Mouse (Mus musculus): ENCODE data around the gene Olfr1061. TPM values are rescaled to one million over a fixed set of nuclear protein-coding genes. Genes with fewer than 3 reads are reported as not detected.
"Not testable (repeated sequence)": the region's sequence is repeated elsewhere in the genome, so short reads cannot be mapped to it uniquely, and the experiment has no call there.

Gene Olfr1061
- polyA plus RNA-seq, 1 experiment: not detected

DNA sequence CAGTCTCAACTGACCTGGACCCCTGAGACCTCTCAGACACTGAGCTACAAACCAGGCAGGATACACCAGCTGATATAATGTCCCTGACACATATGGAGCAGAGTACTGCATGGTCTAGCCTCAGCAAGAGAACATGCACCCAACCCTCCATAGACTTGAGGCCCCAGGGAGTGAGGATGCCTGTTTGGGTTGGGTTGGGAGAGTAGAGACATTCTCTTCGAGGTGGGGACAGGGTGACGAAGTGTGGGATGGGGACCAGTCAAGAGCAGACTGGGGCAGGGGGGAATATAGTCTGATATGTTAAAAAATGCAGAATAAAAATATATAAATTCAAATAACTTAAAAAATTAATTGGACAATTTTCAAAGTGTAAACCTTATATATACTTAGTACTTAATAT lies 18.7 kb downstream of the Olfr1061 start:
- no peaks in the 10 kb centered on the region for H3K36me3 ChIP-seq (ENCODE audit: control insufficient read depth, insufficient read depth)
- no peaks in the 10 kb centered on the region for H3K27me3 ChIP-seq (ENCODE audit: control insufficient read depth, insufficient read depth, insufficient read length)
- H3K4me3 ChIP-seq: no peak overlapping the region
- no peak for TF ChIP-seq POLR2A (IDR thresholded peaks at IDR 0.05; ENCODE audit: insufficient read length, low read depth)
- TF ChIP-seq REST (IDR thresholded peaks at IDR 0.05; ENCODE audit: insufficient read depth, insufficient read length): no peak
- no peak for TF ChIP-seq TCF12 (IDR thresholded peaks at IDR 0.05; ENCODE audit: insufficient read depth, poor library complexity, severe bottlenecking)
- TF ChIP-seq MAX (IDR thresholded peaks at IDR 0.05; ENCODE audit: low read depth): no peak
- TF ChIP-seq E2F4 (IDR thresholded peaks at IDR 0.05; ENCODE audit: insufficient read depth): no peak
- no peak for TF ChIP-seq POLR2AphosphoS2 (IDR thresholded peaks at IDR 0.05; ENCODE audit: insufficient read length, low read depth)
- TF ChIP-seq SRF (IDR thresholded peaks at IDR 0.05; ENCODE audit: control insufficient read depth, insufficient read length, low read depth): no peak
- TF ChIP-seq MYOG (IDR thresholded peaks at IDR 0.05; ENCODE audit: control insufficient read depth in 1 of 3, insufficient read depth in 1 of 3, insufficient read length in 2 of 3, low read depth in 2 of 3): no peak
- no peak for TF ChIP-seq USF1 (IDR thresholded peaks at IDR 0.05; ENCODE audit: low read depth)
- no peak for TF ChIP-seq TCF3 (IDR thresholded peaks at IDR 0.05; ENCODE audit: insufficient read length, low read depth)
- TF ChIP-seq MYOD1 (IDR thresholded peaks at IDR 0.05; ENCODE audit: control insufficient read depth in 1 of 3, insufficient read length in 2 of 3, low read depth in 2 of 3): no peak
- TF ChIP-seq CEBPB (IDR thresholded peaks at IDR 0.05; ENCODE audit: insufficient read depth, poor library complexity, severe bottlenecking): no peak
- H3K4me2 ChIP-seq (ENCODE audit: low read depth): no peak overlapping the region
- H3ac ChIP-seq (ENCODE audit: control insufficient read depth, insufficient read length): no peak overlapping the region
- H3K79me2 ChIP-seq (ENCODE audit: control insufficient read depth, insufficient read depth): no peaks in the 10 kb centered on the region

DNA sequence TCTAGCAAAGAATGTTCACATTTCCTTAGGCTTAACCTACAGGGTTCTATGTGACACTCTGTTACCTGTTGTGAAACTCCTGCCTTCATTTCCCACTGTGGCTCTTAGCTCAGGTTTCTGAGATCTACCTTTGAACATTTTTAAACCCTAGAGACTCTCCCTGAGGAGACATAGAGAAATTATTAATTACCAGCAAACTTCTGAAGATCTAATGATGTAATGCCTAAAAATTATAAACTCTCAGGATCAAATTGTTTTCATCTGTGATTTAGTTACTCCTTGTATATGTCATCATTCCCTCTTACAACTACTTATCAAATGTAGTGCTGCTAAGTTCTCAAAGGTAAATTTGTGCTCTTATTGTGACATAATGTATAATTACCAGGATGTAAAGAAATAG lies 25.4 kb downstream of the Olfr1061 start, which contains the start of gene Olfr1058:
Gene Olfr1058, minus strand, starts transcription at position 101 of the 400 bp plus-strand sequence.
- H3K27me3 ChIP-seq (ENCODE audit: control insufficient read depth, insufficient read depth, insufficient read length); H3K4me2 ChIP-seq (ENCODE audit: low read depth); H3K36me3 ChIP-seq (ENCODE audit: control insufficient read depth, insufficient read depth); H3K79me2 ChIP-seq (ENCODE audit: control insufficient read depth, insufficient read depth); H3K4me3 ChIP-seq; H3ac ChIP-seq (ENCODE audit: control insufficient read depth, insufficient read length): not testable (repeated sequence)

DNA sequence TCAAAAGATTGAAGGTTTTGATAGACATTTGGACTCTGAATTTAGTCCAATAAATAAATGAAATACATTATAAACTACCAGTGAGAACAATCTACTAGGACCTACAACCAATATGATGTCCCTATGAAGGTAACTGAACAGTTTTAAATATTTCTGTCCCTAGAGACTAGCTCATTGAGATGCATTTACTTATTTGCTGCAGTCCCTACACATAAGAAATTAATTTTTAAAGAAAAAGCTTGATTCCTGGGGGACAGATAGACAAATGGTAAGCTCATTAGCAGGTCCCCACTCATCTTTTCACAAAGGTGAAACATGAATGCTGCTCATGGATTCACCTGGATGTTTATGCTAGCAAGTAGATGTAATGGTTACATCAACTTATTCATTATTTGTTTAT lies 35.6 kb downstream of the Olfr1061 start, which contains the start of gene Olfr1057:
Gene Olfr1057, minus strand, starts transcription at position 101 of the 400 bp plus-strand sequence.
- Histone ChIP-seq H3K4me3 (no peak within 1 kb of the TSS), H3K4me2 (ENCODE audit: low read depth) (no peak within 1 kb of the TSS), H3K27me3 (ENCODE audit: control insufficient read depth, insufficient read depth, insufficient read length) (no peaks in the 10 kb centered on the region), H3K36me3 (ENCODE audit: control insufficient read depth, insufficient read depth) (no peaks in the 10 kb centered on the region), H3K79me2 (ENCODE audit: control insufficient read depth, insufficient read depth) (no peaks in the 10 kb centered on the region), H3ac (ENCODE audit: control insufficient read depth, insufficient read length) (no peak within 1 kb of the TSS)
- no peak for TF ChIP-seq CEBPB (IDR thresholded peaks at IDR 0.05; ENCODE audit: insufficient read depth, poor library complexity, severe bottlenecking)
- no peak for TF ChIP-seq MAX (IDR thresholded peaks at IDR 0.05; ENCODE audit: low read depth)
- no peak for TF ChIP-seq POLR2A (IDR thresholded peaks at IDR 0.05; ENCODE audit: insufficient read length, low read depth)
- no peak for TF ChIP-seq TCF12 (IDR thresholded peaks at IDR 0.05; ENCODE audit: insufficient read depth, poor library complexity, severe bottlenecking)
- no peak for TF ChIP-seq SRF (IDR thresholded peaks at IDR 0.05; ENCODE audit: control insufficient read depth, insufficient read length, low read depth)
- no peak for TF ChIP-seq POLR2AphosphoS2 (IDR thresholded peaks at IDR 0.05; ENCODE audit: insufficient read length, low read depth)
- TF ChIP-seq USF1 (IDR thresholded peaks at IDR 0.05; ENCODE audit: low read depth): no peak
- no peak for TF ChIP-seq REST (IDR thresholded peaks at IDR 0.05; ENCODE audit: insufficient read depth, insufficient read length)
- TF ChIP-seq E2F4 (IDR thresholded peaks at IDR 0.05; ENCODE audit: insufficient read depth): no peak

DNA sequence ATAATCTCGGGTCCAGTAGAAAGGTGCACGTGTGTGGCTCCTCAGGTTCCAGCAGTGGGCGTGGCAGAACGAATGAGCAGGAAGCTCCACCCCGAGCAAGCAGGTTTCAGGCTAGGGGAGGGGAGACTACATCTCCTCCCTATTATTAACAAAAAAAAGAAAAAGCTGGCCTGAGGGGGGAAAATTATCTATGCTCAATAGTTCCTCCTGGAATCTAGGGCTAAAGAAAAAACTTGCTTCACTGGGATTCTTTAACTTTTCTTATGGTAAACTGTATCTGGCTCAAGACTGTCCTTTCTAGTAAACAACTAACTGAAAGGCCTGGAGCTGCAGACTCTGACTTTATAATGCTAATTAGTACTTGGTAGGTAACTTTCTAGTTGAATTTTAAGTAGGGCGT lies 47.5 kb downstream of the Olfr1061 start:
- H3K36me3 ChIP-seq (ENCODE audit: control insufficient read depth, insufficient read depth); H3K79me2 ChIP-seq (ENCODE audit: control insufficient read depth, insufficient read depth); H3K4me2 ChIP-seq (ENCODE audit: low read depth); H3K4me3 ChIP-seq; H3K27me3 ChIP-seq (ENCODE audit: control insufficient read depth, insufficient read depth, insufficient read length); H3ac ChIP-seq (ENCODE audit: control insufficient read depth, insufficient read length): not testable (repeated sequence)

Other genes starting within 250 kb of the Olfr1061 start
- gene Olfr1043, start 246.5 kb downstream of the Olfr1061 start, polyA plus RNA-seq (2012; fragmentation: generic; extraction: Trizol): not detected
- not detected for gene Olfr1044, start 236.2 kb downstream of the Olfr1061 start, polyA plus RNA-seq (2012; fragmentation: generic; extraction: Trizol)
- not detected for gene Olfr52, start 228.4 kb downstream of the Olfr1061 start, polyA plus RNA-seq (2012; fragmentation: generic; extraction: Trizol)
- gene Olfr1045, start 211.0 kb downstream of the Olfr1061 start, polyA plus RNA-seq (2012; fragmentation: generic; extraction: Trizol): not detected
- gene Olfr1046, start 194.7 kb downstream of the Olfr1061 start, polyA plus RNA-seq (2012; fragmentation: generic; extraction: Trizol): not detected
- not detected for gene Olfr1047, start 182.6 kb downstream of the Olfr1061 start, polyA plus RNA-seq (2012; fragmentation: generic; extraction: Trizol)
- not detected for gene Olfr1048, start 173.8 kb downstream of the Olfr1061 start, polyA plus RNA-seq (2012; fragmentation: generic; extraction: Trizol)
- gene Olfr1049, start 155.7 kb downstream of the Olfr1061 start, polyA plus RNA-seq (2012; fragmentation: generic; extraction: Trizol): not detected
- gene Olfr1051, start 135.0 kb downstream of the Olfr1061 start, polyA plus RNA-seq (2012; fragmentation: generic; extraction: Trizol): not detected
- gene Olfr1052, start 121.6 kb downstream of the Olfr1061 start, polyA plus RNA-seq (2012; fragmentation: generic; extraction: Trizol): not detected
- gene Olfr1053, start 98.8 kb downstream of the Olfr1061 start, polyA plus RNA-seq (2012; fragmentation: generic; extraction: Trizol): not detected
- gene Olfr1054, start 78.6 kb downstream of the Olfr1061 start, polyA plus RNA-seq (2012; fragmentation: generic; extraction: Trizol): not detected
- gene Olfr1055, start 63.8 kb downstream of the Olfr1061 start, polyA plus RNA-seq (2012; fragmentation: generic; extraction: Trizol): not detected
- not detected for gene Olfr1056, start 51.6 kb downstream of the Olfr1061 start, polyA plus RNA-seq (2012; fragmentation: generic; extraction: Trizol)
- not detected for gene Olfr1057, start 35.7 kb downstream of the Olfr1061 start, polyA plus RNA-seq (2012; fragmentation: generic; extraction: Trizol)
- gene Olfr1058, start 25.5 kb downstream of the Olfr1061 start, polyA plus RNA-seq (2012; fragmentation: generic; extraction: Trizol): not detected
- not detected for gene Olfr1062, start 12.7 kb upstream of the Olfr1061 start, polyA plus RNA-seq (2012; fragmentation: generic; extraction: Trizol)
- gene Olfr1065, start 36.5 kb upstream of the Olfr1061 start, polyA plus RNA-seq (2012; fragmentation: generic; extraction: Trizol): not detected
- not detected for gene Olfr1066, start 42.2 kb upstream of the Olfr1061 start, polyA plus RNA-seq (2012; fragmentation: generic; extraction: Trizol)
- not detected for gene Olfr228, start 73.3 kb upstream of the Olfr1061 start, polyA plus RNA-seq (2012; fragmentation: generic; extraction: Trizol)
- gene Olfr1076, start 94.4 kb upstream of the Olfr1061 start, polyA plus RNA-seq (2012; fragmentation: generic; extraction: Trizol): not detected
- not detected for gene Olfr1079, start 128.4 kb upstream of the Olfr1061 start, polyA plus RNA-seq (2012; fragmentation: generic; extraction: Trizol)
- not detected for gene Olfr1080, start 144.2 kb upstream of the Olfr1061 start, polyA plus RNA-seq (2012; fragmentation: generic; extraction: Trizol)
- gene Olfr1082, start 184.9 kb upstream of the Olfr1061 start, polyA plus RNA-seq (2012; fragmentation: generic; extraction: Trizol): not detected
- gene Olfr1084, start 225.7 kb upstream of the Olfr1061 start, polyA plus RNA-seq (2012; fragmentation: generic; extraction: Trizol): not detected
- gene Olfr1085, start 248.0 kb upstream of the Olfr1061 start, polyA plus RNA-seq (2012; fragmentation: generic; extraction: Trizol): not detected